8 mouse cellular contexts compared by ENCODE assay signal in genomic region chr8:123317781-123318466, GRCm38 (mm10). TPM values are rescaled to one million over a fixed set of nuclear protein-coding genes. Genes with fewer than 3 reads are reported as not detected.
DNase-seq lines count a peak whose midpoint lies in the region; ATAC-seq lines count a peak whose summit lies in the region.

No protein-coding gene starts in this region.

- H3K4me3 ChIP-seq in lung, embryonic 16.5 days (ENCODE audit: low read length), result peak overlapping the region; percentile 63
- peak overlapping the region; percentile 90 for H3K4me3 ChIP-seq in erythroblast, embryonic 14.5 days (replicated peaks)
- H3K4me3 ChIP-seq in limb, embryonic 11.5 days (ENCODE audit: low read depth, low read length), result peak overlapping the region; percentile 63
- peak overlapping the region; percentile 57 for H3K4me3 ChIP-seq in neural tube, embryonic 15.5 days (replicated peaks)

- no peak overlapping the region for H3K27ac ChIP-seq in lung, embryonic 16.5 days (ENCODE audit: low read length)
- no peak overlapping the region for H3K27ac ChIP-seq in limb, embryonic 11.5 days (replicated peaks; ENCODE audit: low read depth, low read length)
- H3K27ac ChIP-seq in neural tube, embryonic 15.5 days (replicated peaks), result no peak overlapping the region

- H3K27me3 ChIP-seq in lung, embryonic 16.5 days (ENCODE audit: control insufficient read depth, insufficient read depth, low read depth, low read length), result no peaks in the 10 kb centered on the region
- H3K27me3 ChIP-seq in erythroblast, embryonic 14.5 days (ENCODE audit: control insufficient read depth), result no peaks in the 10 kb centered on the region
- H3K27me3 ChIP-seq in limb, embryonic 11.5 days (ENCODE audit: control insufficient read depth, insufficient read depth, low read length), result no peaks in the 10 kb centered on the region
- no peaks in the 10 kb centered on the region for H3K27me3 ChIP-seq in neural tube, embryonic 15.5 days (replicated peaks)

- H3K9ac ChIP-seq in lung, embryonic 16.5 days (ENCODE audit: low read length), result peak overlapping the region; percentile 62
- peak overlapping the region; percentile 75 for H3K9ac ChIP-seq in limb, embryonic 11.5 days (ENCODE audit: low read length)
- peak overlapping the region; percentile 54 for H3K9ac ChIP-seq in neural tube, embryonic 15.5 days (replicated peaks)

- H3K4me2 ChIP-seq in lung, embryonic 16.5 days (ENCODE audit: low read depth, low read length), result peak overlapping the region; percentile 67
- peak overlapping the region; percentile 58 for H3K4me2 ChIP-seq in limb, embryonic 11.5 days (ENCODE audit: low read depth, severe bottlenecking)
- peak overlapping the region; percentile 98 for H3K4me2 ChIP-seq in neural tube, embryonic 15.5 days

- DNase-seq in lung, postnatal 36 days, result no peak
- no peak for DNase-seq in limb, embryonic 11.5 days (ENCODE audit: low spot score)
- DNase-seq in frontal cortex, postnatal 10 days (ENCODE audit: low spot score in 2 of 2), result no peak
- DNase-seq in urinary bladder, postnatal 25 days (ENCODE audit: low spot score), result no peak

- 3% methylated on average over 21 of the region's 21 CpGs for WGBS in lung, embryonic 16.5 days
- 5% methylated on average over 21 of the region's 21 CpGs for WGBS in limb, embryonic 11.5 days
- WGBS in neural tube, embryonic 15.5 days, result 7% methylated on average over 21 of the region's 21 CpGs

- H3K4me1 ChIP-seq in lung, embryonic 16.5 days (replicated peaks; ENCODE audit: control insufficient read depth, insufficient read depth, low read length), result peaks cover 12% of the 10 kb centered on the region; the same call in 1 of the 2 replicates
- H3K4me1 ChIP-seq in erythroblast, embryonic 14.5 days (ENCODE audit: control insufficient read depth), result peaks cover 26% of the 10 kb centered on the region
- 0 out of 2 replicates have a peak, but pooled peaks cover 6% of the 10 kb centered on the region for H3K4me1 ChIP-seq in limb, embryonic 11.5 days (ENCODE audit: control insufficient read depth, insufficient read depth, low read length)
- H3K4me1 ChIP-seq in neural tube, embryonic 15.5 days, result peaks cover 16% of the 10 kb centered on the region

- H3K36me3 ChIP-seq in lung, embryonic 16.5 days (ENCODE audit: control insufficient read depth, insufficient read depth, low read length), result no peaks in the 10 kb centered on the region
- H3K36me3 ChIP-seq in erythroblast, embryonic 14.5 days (ENCODE audit: control insufficient read depth), result peaks cover 21% of the 10 kb centered on the region
- H3K36me3 ChIP-seq in limb, embryonic 11.5 days (ENCODE audit: control insufficient read depth, insufficient read depth, low read length), result no peaks in the 10 kb centered on the region
- H3K36me3 ChIP-seq in neural tube, embryonic 15.5 days, result no peaks in the 10 kb centered on the region

- ATAC-seq in lung, embryonic 16.5 days (ENCODE audit: low read depth), result peak; percentile 82
- peak; percentile 68 for ATAC-seq in limb, embryonic 11.5 days (ENCODE audit: insufficient number of reproducible peaks, low FRiP score, low TSS enrichment, low read depth)
- ATAC-seq in neural tube, embryonic 15.5 days (ENCODE audit: low FRiP score), result peak; percentile 72
- ATAC-seq in monocyte, adult 5-6 weeks (replicated peaks; ENCODE audit: insufficient number of reproducible peaks, low FRiP score, low TSS enrichment, poor library complexity, severe bottlenecking), result no peak

- no peaks in the 10 kb centered on the region for H3K9me3 ChIP-seq in lung, embryonic 16.5 days (ENCODE audit: control insufficient read depth, low read length)
- no peaks in the 10 kb centered on the region for H3K9me3 ChIP-seq in erythroblast, embryonic 14.5 days (ENCODE audit: control insufficient read depth, low read length)
- no peaks in the 10 kb centered on the region for H3K9me3 ChIP-seq in limb, embryonic 11.5 days (ENCODE audit: control insufficient read depth, low read length)
- H3K9me3 ChIP-seq in neural tube, embryonic 15.5 days (replicated peaks), result no peaks in the 10 kb centered on the region

RNA-seq across cellular contexts. Expression of gene Fanca, which starts 0.5 kb away (rescaled TPM):
- 23.4 and 29.4 TPM in 2 replicates for polyA plus RNA-seq in lung, embryonic 16.5 days (2015; fragmentation: Nextera tagmentation; extraction: Ambion mirVana)
- polyA plus RNA-seq in erythroblast, embryonic 14.5 days (2012), result 9.7 and 10.0 TPM in 2 replicates
- 38.9 and 39.2 TPM in 2 replicates for polyA plus RNA-seq in limb, embryonic 11.5 days (2014; fragmentation: Nextera tagmentation; extraction: Ambion mirVana)
- polyA plus RNA-seq in neural tube, embryonic 15.5 days (2015; fragmentation: Nextera tagmentation; extraction: Ambion mirVana), result 6.1 and 9.8 TPM in 2 replicates
- 11.2 to 31.4 TPM (median 24.6 TPM) in 3 replicates for total RNA-seq in monocyte, adult 5-6 weeks (2017)

RNA-seq across cellular contexts. Expression of gene Spire2, which starts 14.6 kb away (rescaled TPM):
- polyA plus RNA-seq in lung, embryonic 16.5 days (2015; fragmentation: Nextera tagmentation; extraction: Ambion mirVana), result 0.96 and 1.2 TPM in 2 replicates
- polyA plus RNA-seq in erythroblast, embryonic 14.5 days (2012), result 0.05 and 0.18 TPM in 2 replicates
- 0.95 and 1.9 TPM in 2 replicates for polyA plus RNA-seq in limb, embryonic 11.5 days (2014; fragmentation: Nextera tagmentation; extraction: Ambion mirVana)
- polyA plus RNA-seq in neural tube, embryonic 15.5 days (2015; fragmentation: Nextera tagmentation; extraction: Ambion mirVana), result 37.9 and 44.0 TPM in 2 replicates
- total RNA-seq in monocyte, adult 5-6 weeks (2017), result 0.32 TPM in 1 of 3 replicates, not detected in the others

RNA-seq across cellular contexts. Expression of gene Tcf25, which starts 55.6 kb away (rescaled TPM):
- 149 TPM in 2 replicates for polyA plus RNA-seq in lung, embryonic 16.5 days (2015; fragmentation: Nextera tagmentation; extraction: Ambion mirVana)
- 3.5 and 3.7 TPM in 2 replicates for polyA plus RNA-seq in erythroblast, embryonic 14.5 days (2012)
- polyA plus RNA-seq in limb, embryonic 11.5 days (2014; fragmentation: Nextera tagmentation; extraction: Ambion mirVana), result 136 and 149 TPM in 2 replicates
- polyA plus RNA-seq in neural tube, embryonic 15.5 days (2015; fragmentation: Nextera tagmentation; extraction: Ambion mirVana), result 368 and 390 TPM in 2 replicates
- total RNA-seq in monocyte, adult 5-6 weeks (2017), result 415 to 577 TPM (median 562 TPM) in 3 replicates

Comparison
In these comparisons a context has a peak if more than half of its experiments do, and no peak if none do; other contexts are left out.
1. RNA of gene Spire2, which starts 14.6 kb away (polyA plus RNA-seq): 37.9 to 44.0 TPM in neural tube, embryonic 15.5 days; 0.96 to 1.2 TPM in lung, embryonic 16.5 days, 0.95 to 1.9 TPM in limb, embryonic 11.5 days and 0.05 to 0.18 TPM in erythroblast, embryonic 14.5 days; every median in the first group is over 10 times any median in the second.
2. RNA of gene Tcf25, which starts 55.6 kb away (polyA plus RNA-seq): 368 to 390 TPM in neural tube, embryonic 15.5 days, 149 TPM in lung, embryonic 16.5 days and 136 to 149 TPM in limb, embryonic 11.5 days; 3.5 to 3.7 TPM in erythroblast, embryonic 14.5 days; every median in the first group is over 10 times any median in the second.
3. Peak in every context shown above with its lines, with median percentiles within 50 percentile points of each other: H3K4me2 ChIP-seq, H3K4me3 ChIP-seq and H3K9ac ChIP-seq.